Mouse (Mus musculus) midbrain, embryonic 12.5 days (tissue): Measurements from ENCODE around the gene I0C0044D17Rik. TPM values are rescaled to one million over a fixed set of nuclear protein-coding genes. Genes with fewer than 3 reads are reported as not detected.

Source experiments
- ATAC-seq: fragments of 200-750 bp; cut with Nextera tagmentation; 2 replicates; pipeline ENCODE4 v1.8.0; 2017; ENCODE audit warnings: low read depth, moderate TSS enrichment, moderate library complexity; ENCODE audit not compliant: low FRiP score
- H3K27ac ChIP-seq: fragments of 300-500 bp; sonication (generic); replicated peaks from 2 replicates; pipeline ENCODE4 v1.5.1; 2016; ENCODE audit warnings: mild to moderate bottlenecking
- H3K27me3 ChIP-seq: fragments of 300-500 bp; sonication (generic); 2 replicates; pipeline ENCODE4 v1.6.1; 2016; ENCODE audit warnings: mild to moderate bottlenecking
- H3K36me3 ChIP-seq: fragments of 300-500 bp; sonication (generic); 2 replicates; pipeline ENCODE4 v1.6.1; 2016
- H3K4me1 ChIP-seq: fragments of 300-500 bp; sonication (generic); 2 replicates; pipeline ENCODE4 v1.6.1; 2016
- H3K4me2 ChIP-seq: fragments of 300-500 bp; sonication (generic); replicated peaks from 2 replicates; pipeline ENCODE4 v1.6.1; 2016; ENCODE audit warnings: mild to moderate bottlenecking, moderate library complexity
- H3K4me3 ChIP-seq: fragments of 300-500 bp; sonication (generic); 2 replicates; pipeline ENCODE4 v1.5.1; 2016; ENCODE audit warnings: mild to moderate bottlenecking
- H3K9ac ChIP-seq: fragments of 300-500 bp; sonication (generic); replicated peaks from 2 replicates; pipeline ENCODE4 v1.6.1; 2016; ENCODE audit warnings: mild to moderate bottlenecking, moderate library complexity
- H3K9me3 ChIP-seq: fragments of 300-500 bp; sonication (generic); 2 replicates; pipeline ENCODE4 v1.6.1; 2016; ENCODE audit warnings: mild to moderate bottlenecking
- WGBS: fragments of 180-500 bp; shearing (Covaris S2); methylation state at CpG from one replicate; pipeline ENCODE4 v1.1.7; 2016; 5-methylcytosine and 5-hydroxymethylcytosine counted together
- polyA plus RNA-seq: library from polyadenylated mRNA; unstranded; fragments of >200 nt; fragmentation: Nextera tagmentation; extraction: Ambion mirVana; gene quantifications from 2 replicates; pipeline ENCODE4 v1.2.1, GENCODE M21; 2016

Gene I0C0044D17Rik
- polyA plus RNA-seq, 1 experiment from 2014 or later: not detected

GRCm38 (mm10) chr4:98822478-98822877 is 1.2 kb downstream of the I0C0044D17Rik start:
- 73% methylated on average over 3 of the region's 3 CpGs for WGBS
- Histone ChIP-seq H3K9ac (no peak overlapping the region), H3K27ac (no peak overlapping the region), H3K27me3 (peaks cover 29% of the 10 kb centered on the region), H3K4me2 (no peak overlapping the region), H3K9me3 (no peaks in the 10 kb centered on the region), H3K36me3 (no peaks in the 10 kb centered on the region), H3K4me1 (no peaks in the 10 kb centered on the region), H3K4me3 (no peak overlapping the region)
- ATAC-seq: no peak

GRCm38 (mm10) chr4:98819216-98819755 is 4.4 kb downstream of the I0C0044D17Rik start:
- no peak for ATAC-seq
- Histone ChIP-seq H3K4me3 (no peak overlapping the region), H3K27me3 (peaks cover 61% of the 10 kb centered on the region), H3K4me1 (no peaks in the 10 kb centered on the region), H3K9me3 (no peaks in the 10 kb centered on the region), H3K27ac (no peak overlapping the region), H3K36me3 (no peaks in the 10 kb centered on the region), H3K4me2 (no peak overlapping the region), H3K9ac (no peak overlapping the region)
- WGBS: 81% methylated on average over 10 of the region's 10 CpGs

GRCm38 (mm10) chr4:98817184-98817911 is 6.3 kb downstream of the I0C0044D17Rik start, which contains the start of gene Kank4:
Gene Kank4 (minus strand): TSS chr4:98817537.
- Histone ChIP-seq H3K36me3 (no peaks in the 10 kb centered on the region), H3K4me3 (peak within 1 kb of the TSS; percentile 52), H3K27ac (no peak within 1 kb of the TSS), H3K4me2 (peak within 1 kb of the TSS; percentile 82), H3K9me3 (no peaks in the 10 kb centered on the region), H3K9ac (peak within 1 kb of the TSS; percentile 41), H3K4me1 (no peaks in the 10 kb centered on the region), H3K27me3 (peaks cover 63% of the 10 kb centered on the region)
- ATAC-seq: peak; percentile 85
- WGBS: under 1% methylated on average over 61 of the region's 72 CpGs

- 2% methylated on average over 14 of the region's 14 CpGs for WGBS
- Histone ChIP-seq H3K27ac (no peak overlapping the region), H3K36me3 (no peaks in the 10 kb centered on the region), H3K9ac (peak overlapping the region; percentile 41), H3K4me1 (no peaks in the 10 kb centered on the region), H3K4me3 (peak overlapping the region; percentile 52), H3K9me3 (no peaks in the 10 kb centered on the region), H3K27me3 (peaks cover 63% of the 10 kb centered on the region), H3K4me2 (peak overlapping the region; percentile 82)
- no peak for ATAC-seq
Observed at GRCm38 (mm10) chr4:98816807-98817183, 6.8 kb downstream of the I0C0044D17Rik start.

- H3K4me2 ChIP-seq: no peak overlapping the region
- WGBS: 88% methylated on average over 9 of the region's 9 CpGs
- H3K4me1 ChIP-seq: no peaks in the 10 kb centered on the region
- H3K4me3 ChIP-seq: no peak overlapping the region
- no peak overlapping the region for H3K27ac ChIP-seq
- ATAC-seq: no peak
- no peak overlapping the region for H3K9ac ChIP-seq
- no peaks in the 10 kb centered on the region for H3K27me3 ChIP-seq
- H3K36me3 ChIP-seq: no peaks in the 10 kb centered on the region
- no peaks in the 10 kb centered on the region for H3K9me3 ChIP-seq
Observed at GRCm38 (mm10) chr4:98806306-98806705, 17.3 kb downstream of the I0C0044D17Rik start.

- 65% methylated on average over 12 of the region's 12 CpGs for WGBS
- H3K9ac ChIP-seq: no peak overlapping the region
Observed at GRCm38 (mm10) chr4:98805291-98806048, 18.2 kb downstream of the I0C0044D17Rik start.

GRCm38 (mm10) chr4:98804476-98805134 is 19.0 kb downstream of the I0C0044D17Rik start:
- no peak for ATAC-seq
- no peaks in the 10 kb centered on the region for H3K9me3 ChIP-seq
- no peak overlapping the region for H3K4me3 ChIP-seq
- no peak overlapping the region for H3K9ac ChIP-seq
- no peak overlapping the region for H3K27ac ChIP-seq
- 76% methylated on average over 7 of the region's 7 CpGs for WGBS
- H3K4me2 ChIP-seq: no peak overlapping the region
- H3K27me3 ChIP-seq: no peaks in the 10 kb centered on the region
- no peaks in the 10 kb centered on the region for H3K4me1 ChIP-seq
- H3K36me3 ChIP-seq: no peaks in the 10 kb centered on the region

More at GRCm38 (mm10) chr4:98805291-98806048, 18.2 kb downstream of the I0C0044D17Rik start:
- Histone ChIP-seq H3K36me3 (no peaks in the 10 kb centered on the region), H3K4me2 (no peak overlapping the region), H3K27me3 (no peaks in the 10 kb centered on the region), H3K4me3 (no peak overlapping the region), H3K4me1 (no peaks in the 10 kb centered on the region), H3K9me3 (no peaks in the 10 kb centered on the region), H3K27ac (no peak overlapping the region)
- ATAC-seq: no peak

GRCm38 (mm10) chr4:98801775-98802174 is 21.9 kb downstream of the I0C0044D17Rik start:
- H3K9ac ChIP-seq: no peak overlapping the region
- 91% methylated on average over 11 of the region's 11 CpGs for WGBS
- no peak overlapping the region for H3K4me3 ChIP-seq
- no peak overlapping the region for H3K27ac ChIP-seq
- H3K4me1 ChIP-seq: peaks cover 3% of the 10 kb centered on the region; the same call in 1 of the 2 replicates
- no peak overlapping the region for H3K4me2 ChIP-seq
- H3K9me3 ChIP-seq: no peaks in the 10 kb centered on the region
- H3K36me3 ChIP-seq: no peaks in the 10 kb centered on the region
- no peak for ATAC-seq
- no peaks in the 10 kb centered on the region for H3K27me3 ChIP-seq

- Histone ChIP-seq H3K4me2 (no peak overlapping the region), H3K4me1 (peaks cover 8% of the 10 kb centered on the region; the same call in 1 of the 2 replicates), H3K9ac (no peak overlapping the region), H3K27me3 (no peaks in the 10 kb centered on the region), H3K4me3 (no peak overlapping the region), H3K36me3 (no peaks in the 10 kb centered on the region), H3K9me3 (no peaks in the 10 kb centered on the region), H3K27ac (no peak overlapping the region)
- 91% methylated on average over 8 of the region's 8 CpGs for WGBS
- ATAC-seq: no peak
Observed at GRCm38 (mm10) chr4:98800824-98801223, 22.8 kb downstream of the I0C0044D17Rik start.

- no peak overlapping the region for H3K4me2 ChIP-seq
- 75% methylated on average over 11 of the region's 11 CpGs for WGBS
- no peaks in the 10 kb centered on the region for H3K27me3 ChIP-seq
- H3K4me1 ChIP-seq: peaks cover 8% of the 10 kb centered on the region; the same call in 1 of the 2 replicates
- H3K9me3 ChIP-seq: no peaks in the 10 kb centered on the region
- H3K27ac ChIP-seq: no peak overlapping the region
- H3K4me3 ChIP-seq: no peak overlapping the region
- H3K36me3 ChIP-seq: no peaks in the 10 kb centered on the region
- H3K9ac ChIP-seq: no peak overlapping the region
- ATAC-seq: no peak
Observed at GRCm38 (mm10) chr4:98796591-98797341, 26.9 kb downstream of the I0C0044D17Rik start.

- Histone ChIP-seq H3K27ac (no peak overlapping the region), H3K27me3 (no peaks in the 10 kb centered on the region; the same call in 1 of the 2 replicates), H3K36me3 (no peaks in the 10 kb centered on the region), H3K9me3 (no peaks in the 10 kb centered on the region), H3K4me1 (peaks cover 9% of the 10 kb centered on the region; the same call in 1 of the 2 replicates), H3K9ac (no peak overlapping the region), H3K4me2 (no peak overlapping the region), H3K4me3 (no peak overlapping the region)
- 83% methylated on average over 2 of the region's 2 CpGs for WGBS
- no peak for ATAC-seq
Observed at GRCm38 (mm10) chr4:98795241-98795640, 28.4 kb downstream of the I0C0044D17Rik start.
